Mouse (Mus musculus) embryonic facial prominence, embryonic 13.5 days (tissue): ENCODE results near the gene Slc4a4. TPM values are rescaled to one million over a fixed set of nuclear protein-coding genes. Genes with fewer than 3 reads are reported as not detected.

ENCODE experiments used
- ATAC-seq: fragments of 200-750 bp; cut with Nextera tagmentation; 2 replicates; pipeline ENCODE4 v1.8.0; 2017; ENCODE audit warnings: low read depth; ENCODE audit not compliant: insufficient number of reproducible peaks, insufficient read depth, low FRiP score, low TSS enrichment
- H3K27ac ChIP-seq: fragments of 300-500 bp; sonication (generic); 2 replicates; pipeline ENCODE4 v1.5.1; 2015; ENCODE audit warnings: moderate library complexity, mild to moderate bottlenecking, inconsistent platforms
- H3K27me3 ChIP-seq: fragments of 300-500 bp; sonication (generic); 2 replicates; pipeline ENCODE4 v1.6.1; 2015; ENCODE audit warnings: mild to moderate bottlenecking, inconsistent platforms
- H3K36me3 ChIP-seq: fragments of 300-500 bp; sonication (generic); 2 replicates; pipeline ENCODE4 v1.6.1; 2015; ENCODE audit warnings: mild to moderate bottlenecking, inconsistent platforms
- H3K4me1 ChIP-seq: fragments of 300-500 bp; sonication (generic); 2 replicates; pipeline ENCODE4 v1.6.1; 2015; ENCODE audit warnings: inconsistent platforms
- H3K4me2 ChIP-seq: fragments of 300-500 bp; sonication (generic); 2 replicates; pipeline ENCODE4 v1.6.1; 2015; ENCODE audit warnings: moderate library complexity, mild to moderate bottlenecking, inconsistent platforms
- H3K4me3 ChIP-seq: fragments of 300-500 bp; sonication (generic); 2 replicates; pipeline ENCODE4 v1.5.1; 2015; ENCODE audit warnings: mild to moderate bottlenecking, inconsistent platforms
- H3K9ac ChIP-seq: fragments of 300-500 bp; sonication (generic); 2 replicates; pipeline ENCODE4 v1.6.1; 2015; ENCODE audit warnings: mild to moderate bottlenecking, inconsistent platforms
- H3K9me3 ChIP-seq: fragments of 300-500 bp; sonication (generic); 2 replicates; pipeline ENCODE4 v1.6.1; 2016; ENCODE audit warnings: inconsistent platforms
- WGBS: fragments of 180-500 bp; shearing (Covaris S2); methylation state at CpG from one replicate; pipeline ENCODE4 v1.1.7; 2015; ENCODE audit warnings: mixed read lengths; 5-methylcytosine and 5-hydroxymethylcytosine counted together
- polyA plus RNA-seq: library from polyadenylated mRNA; unstranded; fragments of >200 nt; fragmentation: Nextera tagmentation; extraction: Ambion mirVana; gene quantifications from 2 replicates; pipeline ENCODE4 v1.2.1, GENCODE M21; 2015

Gene Slc4a4
- polyA plus RNA-seq, 1 experiment from 2014 or later, result 1.8 TPM

- WGBS, result 87% methylated on average over 3 of the region's 3 CpGs
- Histone ChIP-seq H3K27ac (no peak overlapping the region), H3K4me3 (no peak overlapping the region), H3K36me3 (no peaks in the 10 kb centered on the region), H3K9ac (no peak overlapping the region), H3K9me3 (no peaks in the 10 kb centered on the region), H3K4me2 (no peak overlapping the region), H3K4me1 (no peaks in the 10 kb centered on the region), H3K27me3 (no peaks in the 10 kb centered on the region)
- ATAC-seq, result no peak
Observed at GRCm38 (mm10) chr5:88917221-88917620, 30.6 kb downstream of the Slc4a4 start.

- 78% methylated on average over 10 of the region's 10 CpGs for WGBS
- no peak for ATAC-seq
- no peaks in the 10 kb centered on the region for H3K36me3 ChIP-seq
- H3K27me3 ChIP-seq, result no peaks in the 10 kb centered on the region
- H3K9ac ChIP-seq, result no peak overlapping the region
- H3K9me3 ChIP-seq, result no peaks in the 10 kb centered on the region
- no peak overlapping the region for H3K27ac ChIP-seq
- no peak overlapping the region for H3K4me3 ChIP-seq
- H3K4me2 ChIP-seq, result no peak overlapping the region
- H3K4me1 ChIP-seq, result no peaks in the 10 kb centered on the region
Observed at GRCm38 (mm10) chr5:88917630-88918029, 31.0 kb downstream of the Slc4a4 start.

- ATAC-seq, result no peak
Observed at GRCm38 (mm10) chr5:88918538-88918937, 31.9 kb downstream of the Slc4a4 start.

GRCm38 (mm10) chr5:88925576-88925975, 39.0 kb downstream of the Slc4a4 start:
- no peak overlapping the region for H3K9ac ChIP-seq
- peaks cover 3% of the 10 kb centered on the region; the same call in 1 of the 2 replicates for H3K27me3 ChIP-seq
- no peak overlapping the region for H3K4me2 ChIP-seq
- ATAC-seq, result no peak
- H3K9me3 ChIP-seq, result no peaks in the 10 kb centered on the region
- no peak overlapping the region for H3K27ac ChIP-seq
- no peaks in the 10 kb centered on the region for H3K36me3 ChIP-seq
- peaks cover 19% of the 10 kb centered on the region for H3K4me1 ChIP-seq
- no peak overlapping the region for H3K4me3 ChIP-seq
- 61% methylated on average over 5 of the region's 5 CpGs for WGBS

More at GRCm38 (mm10) chr5:88918538-88918937, 31.9 kb downstream of the Slc4a4 start:
- WGBS, result 64% methylated on average over 9 of the region's 9 CpGs
- no peak overlapping the region for H3K4me3 ChIP-seq
- H3K4me1 ChIP-seq, result no peaks in the 10 kb centered on the region
- no peak overlapping the region for H3K9ac ChIP-seq
- no peak overlapping the region for H3K27ac ChIP-seq
- H3K4me2 ChIP-seq, result no peak overlapping the region
- H3K27me3 ChIP-seq, result no peaks in the 10 kb centered on the region
- H3K9me3 ChIP-seq, result no peaks in the 10 kb centered on the region
- no peaks in the 10 kb centered on the region for H3K36me3 ChIP-seq

GRCm38 (mm10) chr5:88928201-88928916, 41.7 kb downstream of the Slc4a4 start:
- Histone ChIP-seq H3K9ac (no peak overlapping the region), H3K4me1 (peaks cover 28% of the 10 kb centered on the region), H3K9me3 (no peaks in the 10 kb centered on the region), H3K4me3 (no peak overlapping the region), H3K4me2 (no peak overlapping the region), H3K36me3 (no peaks in the 10 kb centered on the region), H3K27ac (no peak overlapping the region), H3K27me3 (peaks cover 3% of the 10 kb centered on the region; the same call in 1 of the 2 replicates)
- 48% methylated on average over 13 of the region's 13 CpGs for WGBS
- no peak for ATAC-seq

GRCm38 (mm10) chr5:88929392-88930094, 42.9 kb downstream of the Slc4a4 start:
- Histone ChIP-seq H3K4me1 (peaks cover 40% of the 10 kb centered on the region), H3K9ac (no peak overlapping the region), H3K27ac (no peak overlapping the region), H3K9me3 (no peaks in the 10 kb centered on the region), H3K4me3 (peak overlapping the region; percentile 13; the same call in 1 of the 2 replicates), H3K27me3 (peaks cover 3% of the 10 kb centered on the region; the same call in 1 of the 2 replicates), H3K36me3 (no peaks in the 10 kb centered on the region), H3K4me2 (peak overlapping the region; percentile 50)
- WGBS, result 23% methylated on average over 18 of the region's 18 CpGs
- peak; percentile 72; the same call in 1 of the 2 replicates for ATAC-seq

GRCm38 (mm10) chr5:88930129-88930528, 43.5 kb downstream of the Slc4a4 start:
- no peak overlapping the region for H3K4me3 ChIP-seq
- peaks cover 3% of the 10 kb centered on the region; the same call in 1 of the 2 replicates for H3K27me3 ChIP-seq
- no peaks in the 10 kb centered on the region for H3K36me3 ChIP-seq
- H3K27ac ChIP-seq, result no peak overlapping the region
- peaks cover 40% of the 10 kb centered on the region for H3K4me1 ChIP-seq
- H3K4me2 ChIP-seq, result peak overlapping the region; percentile 50
- WGBS, result 43% methylated on average over 5 of the region's 5 CpGs
- no peaks in the 10 kb centered on the region for H3K9me3 ChIP-seq
- ATAC-seq, result no peak
- H3K9ac ChIP-seq, result no peak overlapping the region

GRCm38 (mm10) chr5:88930611-88931010, 44.0 kb downstream of the Slc4a4 start:
- 0 out of 2 replicates have a peak overlapping the region, but pooled peaks have one; percentile 50 for H3K4me2 ChIP-seq
- no peak overlapping the region for H3K4me3 ChIP-seq
- no peak overlapping the region for H3K9ac ChIP-seq
- H3K36me3 ChIP-seq, result no peaks in the 10 kb centered on the region
- peaks cover 3% of the 10 kb centered on the region; the same call in 1 of the 2 replicates for H3K27me3 ChIP-seq
- H3K27ac ChIP-seq, result no peak overlapping the region
- no peak for ATAC-seq
- H3K4me1 ChIP-seq, result peaks cover 40% of the 10 kb centered on the region
- WGBS, result 41% methylated on average over 11 of the region's 11 CpGs
- no peaks in the 10 kb centered on the region for H3K9me3 ChIP-seq

GRCm38 (mm10) chr5:88931176-88931575, 44.6 kb downstream of the Slc4a4 start:
- H3K4me2 ChIP-seq, result no peak overlapping the region
- no peak overlapping the region for H3K27ac ChIP-seq
- H3K4me1 ChIP-seq, result peaks cover 40% of the 10 kb centered on the region
- no peaks in the 10 kb centered on the region for H3K36me3 ChIP-seq
- H3K27me3 ChIP-seq, result peaks cover 3% of the 10 kb centered on the region; the same call in 1 of the 2 replicates
- 86% methylated on average over 9 of the region's 9 CpGs for WGBS
- no peaks in the 10 kb centered on the region for H3K9me3 ChIP-seq
- H3K4me3 ChIP-seq, result no peak overlapping the region
- no peak overlapping the region for H3K9ac ChIP-seq
- ATAC-seq, result no peak

GRCm38 (mm10) chr5:88933454-88933853, 46.8 kb downstream of the Slc4a4 start:
- Histone ChIP-seq H3K4me1 (peaks cover 40% of the 10 kb centered on the region), H3K27ac (no peak overlapping the region), H3K9ac (no peak overlapping the region), H3K9me3 (no peaks in the 10 kb centered on the region), H3K36me3 (no peaks in the 10 kb centered on the region), H3K4me2 (peak overlapping the region; percentile 32; the same call in 1 of the 2 replicates), H3K4me3 (no peak overlapping the region), H3K27me3 (no peaks in the 10 kb centered on the region)
- WGBS, result 29% methylated on average over 7 of the region's 7 CpGs
- no peak for ATAC-seq

- Histone ChIP-seq H3K9ac (no peak overlapping the region), H3K27ac (no peak overlapping the region), H3K4me2 (peak overlapping the region; percentile 32), H3K9me3 (no peaks in the 10 kb centered on the region), H3K36me3 (no peaks in the 10 kb centered on the region), H3K4me1 (peaks cover 37% of the 10 kb centered on the region), H3K27me3 (no peaks in the 10 kb centered on the region), H3K4me3 (no peak overlapping the region)
- 65% methylated on average over 14 of the region's 14 CpGs for WGBS
- ATAC-seq, result no peak
Observed at GRCm38 (mm10) chr5:88933946-88934345, 47.3 kb downstream of the Slc4a4 start.

GRCm38 (mm10) chr5:88938208-88938607, 51.6 kb downstream of the Slc4a4 start:
- H3K27ac ChIP-seq, result no peak overlapping the region
- H3K4me3 ChIP-seq, result no peak overlapping the region
- no peak overlapping the region for H3K9ac ChIP-seq
- no peaks in the 10 kb centered on the region for H3K9me3 ChIP-seq
- H3K4me2 ChIP-seq, result no peak overlapping the region
- WGBS, result 94% methylated on average over 1 of the region's 1 CpGs
- H3K27me3 ChIP-seq, result no peaks in the 10 kb centered on the region
- ATAC-seq, result no peak
- H3K36me3 ChIP-seq, result no peaks in the 10 kb centered on the region
- H3K4me1 ChIP-seq, result peaks cover 13% of the 10 kb centered on the region
